Mouse (Mus musculus): ENCODE results near the gene Atp2a3.

DNA sequence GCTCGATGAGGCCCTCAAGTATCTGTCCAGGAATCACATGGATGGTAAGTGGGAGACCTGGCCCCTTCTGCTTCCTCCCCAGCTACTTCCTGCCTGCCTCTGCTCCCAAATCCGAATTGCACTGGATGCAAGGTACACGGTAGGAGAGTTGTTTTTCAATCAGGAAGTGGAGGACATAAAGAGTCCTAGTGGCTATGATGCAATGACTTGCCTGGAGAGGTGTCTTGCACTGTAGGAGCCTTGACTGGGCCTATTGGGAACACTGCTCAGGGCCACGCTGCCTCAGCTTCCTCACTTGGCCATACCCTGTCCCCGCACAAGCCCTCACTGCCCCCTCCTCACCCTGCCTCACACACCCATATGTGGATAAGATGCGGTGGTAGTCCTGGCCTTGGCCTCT, 28.1 kb downstream of the Atp2a3 start:
- TF ChIP-seq CTCF (IDR thresholded peaks at IDR 0.05; ENCODE audit: control insufficient read depth, insufficient read depth, insufficient read length) (no peak), MYOD1 (IDR thresholded peaks at IDR 0.05; ENCODE audit: control insufficient read depth, insufficient read length, low read depth) (no peak), MAX (IDR thresholded peaks at IDR 0.05) (no peak), CEBPB (IDR thresholded peaks at IDR 0.05; ENCODE audit: low read depth) (no peak), FOSL1 (IDR thresholded peaks at IDR 0.05; ENCODE audit: insufficient read depth, low read length, poor library complexity, severe bottlenecking) (no peak), USF1 (IDR thresholded peaks at IDR 0.05; ENCODE audit: low read depth) (no peak), MYOG (IDR thresholded peaks at IDR 0.05; ENCODE audit: control insufficient read depth, extremely low read depth, insufficient read length) (no peak)
